ENCODE assay signal across 14 mouse cellular contexts in genomic region chr12:41112137-41112536, GRCm38 (mm10).
DNase-seq lines count a peak whose midpoint lies in the region; ATAC-seq lines count a peak whose summit lies in the region.
"Had no signal": no experiment of that assay in that cellular context is flagged by ENCODE, and none has a peak within 500 bp of the region (broad histone marks: within the 10 kb centered on the region; RNA-seq: fewer than 3 reads in every experiment).

No protein-coding gene starts in this region.

- peak; percentile 65; the same call in 1 of the 2 replicates for ATAC-seq in midbrain, embryonic 15.5 days (replicated peaks)
- ATAC-seq in midbrain, embryonic 13.5 days, result no peak
- peak; percentile 98 for ATAC-seq in liver, embryonic 13.5 days (ENCODE audit: low read depth)
- ATAC-seq in intestine, embryonic 16.5 days, result no peak
- ATAC-seq: forebrain, postnatal 0 days had no signal

- 60% methylated on average over 6 of the region's 6 CpGs for WGBS in midbrain, embryonic 15.5 days
- 68% methylated on average over 6 of the region's 6 CpGs for WGBS in midbrain, embryonic 13.5 days
- 11% methylated on average over 6 of the region's 6 CpGs for WGBS in liver, embryonic 13.5 days (ENCODE audit: insufficient replicate concordance)
- WGBS in intestine, embryonic 16.5 days, result 56% methylated on average over 6 of the region's 6 CpGs

- H3K4me1 ChIP-seq in midbrain, embryonic 15.5 days, result no peaks in the 10 kb centered on the region
- no peaks in the 10 kb centered on the region for H3K4me1 ChIP-seq in midbrain, embryonic 13.5 days (replicated peaks)
- peaks cover 18% of the 10 kb centered on the region for H3K4me1 ChIP-seq in liver, embryonic 13.5 days (replicated peaks)
- no peaks in the 10 kb centered on the region for H3K4me1 ChIP-seq in intestine, embryonic 16.5 days (ENCODE audit: control insufficient read depth, insufficient read depth, low read length)
- H3K4me1 ChIP-seq: limb, embryonic 10.5 days had no signal

- H3K27ac ChIP-seq in midbrain, embryonic 15.5 days, result no peak overlapping the region
- no peak overlapping the region for H3K27ac ChIP-seq in midbrain, embryonic 13.5 days
- peak overlapping the region; percentile 79 for H3K27ac ChIP-seq in liver, embryonic 13.5 days
- no peak overlapping the region for H3K27ac ChIP-seq in intestine, embryonic 16.5 days (ENCODE audit: low read length)
- H3K27ac ChIP-seq: gastrocnemius, adult 2 months; heart, embryonic 13.5 days; hindbrain, embryonic 14.5 days; limb, embryonic 10.5 days; midbrain, embryonic 10.5 days had no signal

- no peak overlapping the region for H3K4me3 ChIP-seq in midbrain, embryonic 15.5 days
- no peak overlapping the region for H3K4me3 ChIP-seq in midbrain, embryonic 13.5 days (replicated peaks)
- no peak overlapping the region for H3K4me3 ChIP-seq in liver, embryonic 13.5 days (replicated peaks)
- no peak overlapping the region for H3K4me3 ChIP-seq in intestine, embryonic 16.5 days (ENCODE audit: low read length)
- H3K4me3 ChIP-seq: gastrocnemius, adult 2 months; heart, embryonic 13.5 days; limb, embryonic 10.5 days; midbrain, embryonic 10.5 days; myocyte had no signal

- DNase-seq in c-Kit-positive CD71-positive TER-119-positive erythroid progenitor cells, embryonic 14.5 days (ENCODE audit: low spot score), result peak; percentile 78
- peak; percentile 60 for DNase-seq in liver, embryonic 13.5 days
- no peak for DNase-seq in thymus, postnatal 36 days
- DNase-seq in right cerebral cortex, adult 2 months (ENCODE audit: low spot score in 2 of 2), result no peak
- DNase-seq: gastrocnemius, adult 2 months had no signal

- H3K9me3 ChIP-seq in midbrain, embryonic 15.5 days, result no peaks in the 10 kb centered on the region
- H3K9me3 ChIP-seq in midbrain, embryonic 13.5 days, result no peaks in the 10 kb centered on the region
- H3K9me3 ChIP-seq in liver, embryonic 13.5 days (replicated peaks), result no peaks in the 10 kb centered on the region
- H3K9me3 ChIP-seq in intestine, embryonic 16.5 days (ENCODE audit: control insufficient read depth, low read length), result no peaks in the 10 kb centered on the region
- H3K9me3 ChIP-seq: heart, embryonic 13.5 days; limb, embryonic 10.5 days; midbrain, embryonic 10.5 days had no signal

- no peaks in the 10 kb centered on the region for H3K27me3 ChIP-seq in midbrain, embryonic 15.5 days (replicated peaks)
- H3K27me3 ChIP-seq in midbrain, embryonic 13.5 days, result no peaks in the 10 kb centered on the region
- no peaks in the 10 kb centered on the region for H3K27me3 ChIP-seq in liver, embryonic 13.5 days
- no peaks in the 10 kb centered on the region for H3K27me3 ChIP-seq in intestine, embryonic 16.5 days (replicated peaks; ENCODE audit: control insufficient read depth, insufficient read depth, low read length)
- H3K27me3 ChIP-seq: heart, embryonic 13.5 days had no signal

- H3K9ac ChIP-seq in midbrain, embryonic 15.5 days, result no peak overlapping the region
- H3K9ac ChIP-seq in midbrain, embryonic 13.5 days (replicated peaks), result no peak overlapping the region
- no peak overlapping the region for H3K9ac ChIP-seq in liver, embryonic 13.5 days
- H3K9ac ChIP-seq in intestine, embryonic 16.5 days (ENCODE audit: low read depth, low read length), result no peak overlapping the region
- H3K9ac ChIP-seq: forebrain, postnatal 0 days; heart, embryonic 13.5 days; hindbrain, embryonic 14.5 days had no signal

- H3K4me2 ChIP-seq in midbrain, embryonic 15.5 days, result no peak overlapping the region
- H3K4me2 ChIP-seq in midbrain, embryonic 13.5 days (replicated peaks), result no peak overlapping the region
- peak overlapping the region; percentile 41 for H3K4me2 ChIP-seq in liver, embryonic 13.5 days
- no peak overlapping the region for H3K4me2 ChIP-seq in intestine, embryonic 16.5 days (ENCODE audit: low read depth, low read length)
- H3K4me2 ChIP-seq: heart, embryonic 13.5 days; hindbrain, embryonic 14.5 days had no signal

- no peaks in the 10 kb centered on the region for H3K36me3 ChIP-seq in midbrain, embryonic 15.5 days (replicated peaks)
- H3K36me3 ChIP-seq in midbrain, embryonic 13.5 days, result no peaks in the 10 kb centered on the region
- H3K36me3 ChIP-seq in liver, embryonic 13.5 days, result no peaks in the 10 kb centered on the region
- H3K36me3 ChIP-seq in intestine, embryonic 16.5 days (ENCODE audit: control insufficient read depth, insufficient read depth, low read length), result no peaks in the 10 kb centered on the region
- H3K36me3 ChIP-seq: heart, embryonic 13.5 days; limb, embryonic 10.5 days; midbrain, embryonic 10.5 days had no signal

Comparison
In these comparisons a context has a peak if more than half of its experiments do, and no peak if none do; other contexts are left out.
1. ATAC-seq: peak in midbrain, embryonic 15.5 days (single experiment) and liver, embryonic 13.5 days (single experiment); none in midbrain, embryonic 13.5 days (single experiment) and intestine, embryonic 16.5 days (single experiment).
2. DNase-seq: peak in c-Kit-positive CD71-positive TER-119-positive erythroid progenitor cells, embryonic 14.5 days (single experiment) and liver, embryonic 13.5 days (single experiment); none in thymus, postnatal 36 days (0 of 2) and right cerebral cortex, adult 2 months (0 of 2).